Mouse (Mus musculus) heart, adult 2 months (tissue): ENCODE measurements around the gene Lhpp.

Experiments
- EP300 ChIP-seq: fragments of 200-500 bp; IDR thresholded peaks from 2 replicates; pipeline ENCODE4 v1.6.1; 2011; ENCODE audit warnings: low read depth, low read length, control low read depth; ENCODE audit not compliant: insufficient read depth
- POLR2A ChIP-seq: fragments of 200-500 bp; IDR thresholded peaks from 2 replicates; pipeline ENCODE4 v1.6.1; 2011; ENCODE audit warnings: mild to moderate bottlenecking, low read depth, low read length, control low read depth; ENCODE audit not compliant: insufficient read depth

DNA sequence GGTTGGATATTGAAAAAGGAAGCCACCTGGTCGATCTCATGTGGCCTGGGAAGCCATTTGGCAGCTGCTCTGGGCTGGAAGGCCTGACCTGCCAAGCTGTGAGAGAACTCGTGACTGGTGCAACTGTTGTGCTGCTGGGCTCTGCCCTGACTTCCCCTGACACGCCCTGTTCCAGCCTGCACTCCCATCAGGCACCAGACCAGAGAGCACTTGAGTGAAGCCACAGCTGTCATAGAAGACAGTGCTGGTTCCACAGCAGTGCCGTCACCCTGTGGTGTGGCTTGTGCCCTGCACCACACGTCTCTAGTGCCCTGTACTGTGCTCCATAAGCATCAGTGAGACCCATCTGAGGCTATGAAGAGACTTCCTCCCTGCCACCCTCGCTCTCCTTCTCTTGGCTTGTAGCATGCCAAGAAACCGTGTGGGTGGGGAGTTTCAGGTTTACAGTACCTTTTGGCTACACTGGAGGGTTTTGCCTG, 62.1 kb downstream of the Lhpp start:
- TF ChIP-seq EP300 (peak; percentile 99), POLR2A (peak; percentile 76; the same call in 1 of the 2 replicates)
